Mouse (Mus musculus): ENCODE measurements around the gene Zfp759.
"Not testable (repeated sequence)": the region's sequence is repeated elsewhere in the genome, so short reads cannot be mapped to it uniquely, and the experiment has no call there.

The Zfp759 gene

DNA sequence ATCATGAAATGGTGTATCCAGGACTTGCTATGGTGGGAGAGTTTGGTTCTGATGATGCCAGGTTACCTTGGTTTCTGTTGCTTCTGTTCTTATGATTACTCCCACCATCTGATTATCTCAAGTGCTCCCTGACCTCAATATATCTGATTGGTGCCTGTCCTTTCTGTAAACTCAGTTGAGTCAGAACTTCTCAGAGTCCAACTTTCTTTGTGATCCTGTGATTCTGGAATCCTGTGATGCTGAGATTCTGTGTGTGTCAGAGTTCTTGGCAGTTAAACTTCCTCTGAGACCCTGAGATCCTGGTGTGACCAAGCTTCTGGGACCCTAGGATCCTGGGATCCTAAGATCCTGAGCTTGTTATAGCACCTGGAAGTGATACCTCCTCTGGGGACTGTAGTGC is at the start of gene Zfp759:
Gene Zfp759 (plus strand): TSS at position 301 of the 400 bp plus-strand sequence.
- DNase-seq (ENCODE audit: low read depth, low spot score): not testable (repeated sequence)

DNA sequence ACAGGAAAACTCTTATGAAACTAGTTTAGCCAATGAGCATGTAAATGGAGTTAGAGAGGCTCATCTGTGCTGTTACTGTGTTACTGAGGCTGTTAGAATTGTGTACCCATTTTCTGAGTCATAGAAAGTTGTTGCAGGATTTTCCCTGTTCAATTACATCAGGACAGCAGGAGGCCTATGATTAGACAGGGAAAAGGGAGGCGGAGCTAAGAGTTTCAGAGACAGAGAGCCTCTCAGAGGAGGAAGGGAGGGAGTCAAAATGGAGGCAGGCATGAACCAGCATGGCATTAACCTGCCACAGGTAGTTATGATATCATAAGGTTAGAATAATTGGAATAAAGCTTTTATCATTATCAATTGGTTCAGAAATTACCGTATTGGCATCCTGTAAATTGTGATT is 48.7 kb upstream of the Zfp759 start:
- DNase-seq (ENCODE audit: low read depth, low spot score): no peak

DNA sequence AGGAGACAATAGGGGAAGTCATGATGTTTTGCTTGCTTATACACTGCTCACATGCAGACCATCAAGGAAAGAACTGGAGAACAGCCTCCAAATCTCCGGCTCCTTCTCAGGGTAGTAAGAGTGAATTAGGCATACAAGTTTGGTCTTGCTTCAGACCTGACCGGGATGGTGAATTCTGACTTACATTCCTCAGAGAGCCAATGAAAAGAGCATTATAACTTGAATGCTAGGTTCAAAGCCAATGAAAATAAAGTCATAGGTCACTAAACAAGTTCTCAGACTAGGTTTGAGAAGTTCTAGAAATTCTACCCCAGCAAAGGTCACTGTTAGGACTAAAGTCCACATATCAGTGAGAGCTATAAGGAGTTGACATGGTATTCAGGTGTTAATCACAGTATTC is 44.2 kb upstream of the Zfp759 start:
- no peak for DNase-seq (ENCODE audit: low read depth, low spot score)

DNA sequence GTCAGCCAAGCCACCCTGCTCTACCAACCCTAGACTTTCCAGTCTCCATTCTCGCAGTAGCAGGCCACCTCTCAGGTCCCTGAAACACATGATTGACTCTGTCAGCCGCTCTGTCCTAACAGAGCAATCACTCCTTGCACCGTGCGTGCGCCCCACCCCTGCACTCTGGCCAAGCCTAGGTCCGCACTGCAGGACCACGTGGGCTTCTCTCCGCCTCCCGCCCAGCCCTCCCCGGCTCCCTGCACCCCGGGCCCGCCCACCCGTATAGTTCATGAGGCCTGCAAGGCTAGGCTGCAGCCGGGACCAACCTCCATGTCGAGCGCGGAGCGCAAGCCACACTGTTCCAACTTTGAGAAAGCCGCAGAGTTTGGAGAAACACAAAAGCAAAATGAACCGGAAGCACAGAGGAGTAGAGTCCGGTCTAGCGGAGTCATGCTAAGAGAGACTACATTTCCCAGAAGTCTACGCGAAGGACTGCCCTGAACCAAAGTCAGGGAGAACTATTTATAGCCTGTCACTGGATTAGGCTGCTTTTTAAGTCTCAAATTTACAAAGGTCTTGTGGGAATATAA is 40.2 kb upstream of the Zfp759 start:
- DNase-seq (ENCODE audit: low read depth, low spot score): peak; percentile 76

DNA sequence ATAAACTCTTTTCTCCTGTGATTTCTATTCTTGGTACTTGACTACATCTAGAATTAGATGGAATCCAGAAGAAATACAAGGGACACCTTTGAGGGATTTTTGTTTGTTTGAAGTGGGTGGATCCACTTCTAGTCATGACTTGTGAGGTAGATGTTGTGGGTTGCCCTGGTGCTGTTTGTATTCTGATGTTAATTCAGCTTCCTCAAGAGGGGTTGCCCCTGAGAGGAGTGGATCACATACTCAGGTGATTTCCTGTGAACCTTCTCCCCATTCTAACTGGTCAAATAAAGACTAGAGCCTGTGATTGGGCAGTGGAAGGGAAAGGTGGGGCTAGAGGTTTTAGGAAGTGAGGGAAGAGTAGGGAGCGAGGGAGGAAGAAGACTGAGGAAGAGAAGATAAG is 39.5 kb upstream of the Zfp759 start:
- no peak for DNase-seq (ENCODE audit: low read depth, low spot score)

DNA sequence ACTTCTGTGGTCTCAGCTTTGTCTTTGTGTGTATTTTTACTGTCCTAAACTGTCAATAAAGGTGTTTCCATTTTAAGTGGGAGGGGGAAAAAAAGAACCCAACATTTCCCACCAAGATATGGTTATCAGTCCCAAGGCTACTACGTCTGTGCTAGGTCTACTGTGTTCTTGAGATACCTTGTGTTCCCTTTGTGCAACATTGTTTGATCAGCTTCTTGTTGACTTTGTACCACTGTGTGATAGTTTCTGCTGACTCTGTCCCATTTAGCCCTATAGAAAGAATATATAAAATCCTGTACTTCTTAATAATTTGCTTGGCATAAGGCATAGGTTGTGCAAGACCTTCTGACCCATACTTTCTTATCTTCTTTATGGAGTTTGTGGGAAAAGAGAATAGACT is 31.3 kb upstream of the Zfp759 start:
- DNase-seq (ENCODE audit: low read depth, low spot score): no peak

DNA sequence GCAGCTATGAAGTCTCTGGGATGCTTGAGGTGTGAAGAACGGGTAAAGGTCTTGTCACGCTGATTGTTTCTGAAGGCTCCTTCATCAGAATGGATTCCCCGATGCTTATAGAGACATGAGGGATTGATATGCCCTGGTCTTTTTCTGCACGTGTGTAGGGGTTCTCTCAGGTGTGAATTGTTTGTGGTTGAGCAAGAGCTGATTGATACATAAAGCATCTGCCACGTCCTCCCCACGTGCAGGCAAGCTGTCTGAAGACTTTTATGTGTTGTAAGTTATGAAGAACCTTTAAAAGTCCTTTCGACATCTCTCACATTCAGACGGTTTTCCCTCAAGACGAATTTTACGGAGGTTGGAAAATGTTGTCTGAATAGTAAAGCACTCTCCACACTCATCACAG is 23.6 kb upstream of the Zfp759 start, which contains the start of gene Zfp708:
Gene Zfp708 (minus strand): TSS at position 101 of the 400 bp plus-strand sequence.
- DNase-seq (ENCODE audit: low read depth, low spot score): no peak

DNA sequence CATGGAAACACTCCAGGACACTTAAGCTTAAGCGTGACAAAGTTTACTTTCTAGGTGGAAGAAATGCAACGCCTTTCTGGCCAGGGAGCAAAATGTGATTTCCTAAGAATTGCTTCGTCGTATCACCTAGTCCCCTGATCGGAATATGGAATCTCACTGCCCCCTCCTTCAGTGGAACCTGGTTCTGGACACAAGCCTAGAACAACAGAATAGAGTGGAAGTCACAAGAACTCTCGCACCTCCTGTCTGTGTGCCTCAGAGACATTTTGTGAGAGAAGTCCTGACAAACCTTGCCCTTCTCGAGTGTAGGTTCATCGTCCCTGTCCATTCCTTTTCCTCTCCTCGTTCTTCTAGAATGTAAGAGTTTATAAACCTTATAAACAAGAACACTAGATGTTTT is 13.8 kb upstream of the Zfp759 start:
- DNase-seq (ENCODE audit: low read depth, low spot score): no peak

DNA sequence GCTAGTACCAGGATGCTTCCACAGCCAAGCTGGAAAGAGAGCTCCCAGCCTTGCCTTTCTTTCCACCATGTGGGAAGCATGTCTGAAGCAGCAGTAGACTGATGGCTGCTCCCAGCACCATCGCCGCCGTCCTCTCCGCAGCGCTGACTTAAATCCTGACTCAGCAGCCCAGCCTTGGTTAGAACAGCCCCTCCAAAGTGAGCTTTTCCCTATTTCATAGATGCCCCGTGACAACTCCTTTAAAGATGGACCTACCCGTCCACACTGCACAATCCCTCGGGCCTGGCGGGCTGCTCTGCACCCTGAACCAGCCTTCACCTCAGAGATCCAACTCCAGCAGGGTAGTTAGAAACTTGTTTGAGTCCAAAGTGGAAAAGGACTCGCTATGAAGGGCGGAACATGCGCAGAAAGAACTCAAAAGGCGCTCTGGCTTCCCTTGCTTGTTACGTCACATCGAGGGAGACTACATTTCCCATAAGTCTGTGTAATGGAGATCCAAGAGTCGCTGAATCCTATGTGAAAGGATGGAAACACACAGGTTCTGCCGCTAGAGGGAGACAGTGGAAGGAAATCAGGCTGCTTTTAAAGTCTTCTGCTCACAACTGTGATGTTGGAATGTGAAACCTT is 13.2 kb upstream of the Zfp759 start, which contains the start of gene Gm28557:
Gene Gm28557 (minus strand): TSS at position 411 of the 627 bp plus-strand sequence.
- DNase-seq (ENCODE audit: low read depth, low spot score): peak; percentile 96

DNA sequence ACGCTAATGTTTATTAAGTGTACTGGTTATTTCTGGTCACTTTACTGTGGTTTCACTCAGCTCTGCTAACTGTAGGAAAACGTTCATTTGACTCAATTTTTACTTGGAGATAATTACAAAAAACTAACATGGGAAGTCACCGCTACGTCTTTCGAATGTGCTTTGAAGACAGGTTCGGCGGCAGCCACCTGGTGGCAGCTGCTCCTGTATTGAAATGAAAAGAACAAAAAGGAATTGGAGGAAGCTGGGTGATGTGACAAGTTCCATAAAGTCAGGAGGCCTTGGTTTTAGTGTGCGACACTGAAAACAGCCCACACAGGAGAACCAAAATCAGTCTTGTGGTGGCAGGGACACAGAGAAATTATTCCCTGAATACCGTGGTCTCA is 12.6 kb upstream of the Zfp759 start:
- no peak for DNase-seq (ENCODE audit: low read depth, low spot score)

DNA sequence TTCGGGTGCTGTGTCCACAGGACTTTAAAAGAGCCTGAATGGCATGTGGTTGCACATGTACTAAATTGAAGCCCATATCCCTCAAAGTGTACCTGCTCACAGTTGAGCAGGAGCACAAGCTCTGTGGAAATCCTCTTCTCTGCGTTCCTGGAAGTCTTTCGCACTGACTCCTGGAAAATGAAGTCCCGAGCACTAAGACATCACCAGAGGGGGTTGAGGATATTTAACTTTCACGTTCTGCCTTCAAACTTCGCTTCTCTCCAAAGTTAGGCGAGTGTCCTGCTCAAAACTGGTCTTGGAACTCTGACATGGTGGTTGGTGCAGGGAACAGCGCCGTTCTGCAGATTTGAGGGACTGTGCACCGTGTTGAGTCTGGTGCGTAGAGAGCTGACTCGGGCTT is 9.4 kb upstream of the Zfp759 start:
- DNase-seq (ENCODE audit: low read depth, low spot score): no peak

DNA sequence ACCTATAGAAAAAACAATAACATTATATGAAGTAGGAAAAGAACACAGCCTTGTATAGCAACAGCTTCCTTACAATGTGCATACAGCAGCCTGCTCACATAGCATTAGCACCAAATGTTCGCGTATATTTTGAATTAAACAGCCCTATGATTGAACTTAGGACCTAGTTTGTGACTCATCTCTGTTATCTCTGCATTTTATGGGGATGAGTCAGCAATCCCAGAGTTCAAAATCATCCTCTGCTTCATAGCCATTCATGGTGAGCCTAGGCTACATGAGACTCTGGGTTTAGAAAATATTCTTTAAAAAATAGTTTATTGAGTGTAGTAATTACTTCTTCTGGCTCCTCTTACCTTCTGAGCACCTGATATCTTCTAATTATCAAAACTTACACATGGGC is 8.2 kb upstream of the Zfp759 start:
- no peak for DNase-seq (ENCODE audit: low read depth, low spot score)

DNA sequence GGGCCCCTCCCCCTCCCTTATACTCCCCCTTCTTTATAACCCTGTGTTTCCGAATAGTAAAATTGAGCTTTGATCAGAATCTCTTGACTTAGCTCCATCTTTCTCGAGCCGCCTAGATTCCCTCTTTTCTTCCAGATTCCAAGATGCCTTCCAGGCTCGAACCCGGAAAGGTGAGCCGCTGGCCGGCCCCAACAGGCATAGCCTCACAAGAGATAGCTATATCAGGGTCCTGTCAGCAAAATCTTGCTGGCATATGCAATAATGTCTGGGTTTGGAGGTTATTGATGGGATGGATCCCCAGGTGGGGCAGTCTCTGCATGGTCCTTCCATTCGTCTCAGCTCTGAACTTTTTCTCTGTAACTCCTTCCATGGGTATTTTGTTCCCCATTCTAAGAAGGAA is 5.3 kb upstream of the Zfp759 start, which contains the start of gene Rslcan18:
Gene Rslcan18 (minus strand): TSS at position 101 of the 400 bp plus-strand sequence.
- DNase-seq (ENCODE audit: low read depth, low spot score): not testable (repeated sequence)

DNA sequence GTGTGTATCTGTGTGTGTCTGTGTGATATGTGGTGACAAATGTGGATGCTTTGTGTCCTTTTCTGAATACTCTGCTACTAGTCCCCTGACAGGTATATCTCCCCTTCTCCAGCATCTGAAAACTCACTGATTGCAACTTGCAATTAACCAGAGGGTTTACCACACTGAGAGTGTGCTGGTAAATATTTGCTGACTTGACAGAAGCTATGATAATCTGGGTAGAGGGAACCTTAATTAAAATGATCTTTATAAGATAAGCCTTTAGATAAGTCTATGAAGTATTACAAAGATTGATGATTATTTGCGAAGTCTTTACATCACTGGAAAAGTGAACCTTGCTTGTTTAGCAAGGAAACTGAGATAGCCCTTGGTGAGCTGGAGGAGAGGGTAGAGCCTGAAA is 3.0 kb downstream of the Zfp759 start:
- no peak for DNase-seq (ENCODE audit: low read depth, low spot score)

DNA sequence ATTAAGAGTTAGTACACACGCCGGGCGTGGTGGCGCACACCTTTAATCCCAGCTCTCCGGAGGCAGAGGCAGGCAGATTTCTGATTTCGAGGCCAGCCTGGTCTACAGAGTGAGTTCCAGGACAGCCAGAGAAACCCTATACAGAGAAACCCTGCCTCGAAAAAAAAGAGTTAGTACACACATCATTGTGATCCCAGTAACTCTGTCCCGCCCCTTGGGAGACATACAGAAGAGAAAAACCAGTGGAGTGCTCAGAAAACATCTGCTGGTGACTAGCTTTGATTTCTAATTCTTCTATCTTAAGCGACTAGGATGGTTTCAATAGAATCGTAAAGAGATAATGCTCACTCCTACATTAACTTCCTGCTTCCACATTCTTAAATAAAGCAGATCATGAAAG is 6.0 kb downstream of the Zfp759 start:
- not testable (repeated sequence) for DNase-seq (ENCODE audit: low read depth, low spot score)

DNA sequence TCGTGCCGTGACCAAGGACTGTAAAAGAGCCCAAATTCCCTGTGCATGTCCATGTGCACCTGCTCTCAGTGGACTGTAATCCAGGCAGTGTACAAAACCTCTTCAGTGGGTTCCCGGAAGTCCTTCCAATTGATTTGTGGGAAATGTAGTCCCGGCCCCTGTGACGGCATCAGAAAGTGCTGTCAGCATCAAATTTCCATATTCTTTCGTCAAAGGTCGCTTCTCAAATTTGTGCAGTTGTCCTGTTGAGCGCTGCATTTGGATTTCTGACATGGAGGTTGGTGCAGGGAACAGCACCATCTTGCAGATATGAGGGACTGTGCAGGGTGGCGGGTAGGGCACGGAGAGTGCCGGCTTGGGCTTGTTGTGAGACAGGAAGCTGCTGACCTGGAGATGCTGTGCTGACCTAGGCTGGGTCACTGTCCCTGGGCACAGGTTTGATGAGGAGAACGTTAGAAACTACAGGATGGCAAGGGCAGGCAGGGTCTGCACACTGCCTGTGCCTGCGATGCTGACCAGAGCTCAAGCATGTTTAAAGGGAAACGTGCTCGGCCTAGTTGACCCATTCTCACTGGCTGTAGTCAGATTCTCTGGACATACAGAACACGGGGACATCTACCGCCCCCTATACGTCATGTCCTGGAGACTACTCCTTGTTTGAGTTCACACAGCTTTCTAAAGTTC is 6.7 kb downstream of the Zfp759 start:
- DNase-seq (ENCODE audit: low read depth, low spot score): peak; percentile 85

DNA sequence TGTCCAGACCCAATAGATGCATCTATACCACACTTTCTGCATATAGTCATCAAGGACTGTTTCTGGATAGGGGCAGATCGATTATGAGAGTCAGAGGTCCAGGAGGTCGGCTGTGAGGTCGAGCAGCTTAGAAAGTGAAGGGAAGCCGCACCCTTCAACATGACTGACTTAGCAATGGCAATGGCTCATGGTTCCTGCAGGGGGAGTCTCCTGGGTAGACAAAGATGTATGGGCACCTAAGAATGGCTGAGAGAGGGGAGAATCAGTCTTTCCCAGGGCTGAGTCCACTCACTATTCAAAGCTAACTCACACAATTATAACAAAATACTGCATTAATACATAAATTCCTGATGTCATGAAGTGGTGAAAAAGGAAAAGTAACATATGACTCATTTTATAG is 44.7 kb downstream of the Zfp759 start:
- DNase-seq (ENCODE audit: low read depth, low spot score): not testable (repeated sequence)

DNA sequence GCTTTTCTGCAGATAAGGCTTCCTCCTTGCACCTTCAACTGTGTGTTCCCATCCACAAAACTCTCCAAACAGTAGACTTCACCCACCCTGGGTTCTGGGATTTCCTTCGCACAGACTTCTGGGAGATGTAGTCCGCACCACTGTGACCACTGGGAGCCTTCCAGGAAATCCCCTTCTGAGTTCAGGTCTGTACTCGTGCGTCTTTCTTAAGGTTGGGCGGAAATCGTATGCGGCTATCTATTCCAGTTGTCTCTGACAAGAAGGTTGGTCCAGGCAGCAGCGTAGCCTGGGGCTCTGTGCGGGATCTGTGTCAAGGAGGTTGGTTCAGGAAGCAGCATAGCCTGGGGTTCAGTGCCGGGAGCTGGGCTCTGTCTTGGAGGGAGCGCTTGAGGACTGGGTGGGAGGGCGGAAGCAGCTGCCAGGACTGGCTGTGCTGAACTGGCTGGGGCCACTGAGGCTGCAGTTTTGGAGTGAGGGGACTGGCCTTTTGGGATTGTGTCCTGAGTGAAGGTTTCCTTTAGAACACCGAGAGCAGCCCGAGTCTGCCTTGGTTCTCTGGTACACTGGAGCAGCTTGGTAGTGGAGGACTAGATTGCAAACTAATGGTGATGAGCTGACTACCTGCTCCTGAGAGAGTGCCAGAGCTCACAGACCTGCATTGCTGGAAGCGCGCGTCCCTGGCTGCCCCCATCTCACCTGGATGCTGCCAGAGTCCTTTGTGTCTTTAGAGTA is 51.7 kb downstream of the Zfp759 start, which contains the start of gene Rsl1:
Gene Rsl1 (plus strand): TSS at position 192 of the 732 bp plus-strand sequence.
- peak; percentile 51 for DNase-seq (ENCODE audit: low read depth, low spot score)

DNA sequence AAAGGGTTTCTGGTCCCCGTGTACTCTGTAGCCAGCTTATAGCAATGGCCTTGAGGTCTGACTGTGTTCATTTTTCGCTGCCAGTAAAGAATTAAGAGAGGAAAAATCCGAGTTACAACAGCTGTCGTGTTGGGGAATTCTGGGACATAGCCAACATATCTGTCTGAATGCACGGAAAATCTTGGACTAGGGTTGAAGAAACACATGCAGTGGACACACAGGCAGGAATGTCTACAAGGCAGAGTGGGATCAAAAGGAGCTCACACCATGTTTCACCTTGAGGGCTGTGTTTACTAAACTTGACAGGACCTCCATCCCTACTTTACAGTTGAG is 52.2 kb downstream of the Zfp759 start:
- no peak for DNase-seq (ENCODE audit: low read depth, low spot score)

Measured in mesoderm, embryonic 11.5 days (tissue).